In genomic region chr19:56353689-56354088, GRCm38 (mm10) we compare ENCODE assay signal across 24 mouse cellular contexts. TPM values are rescaled to one million over a fixed set of nuclear protein-coding genes. Genes with fewer than 3 reads are reported as not detected.
DNase-seq lines count a peak whose midpoint lies in the region; ATAC-seq and TF ChIP-seq lines count a peak whose summit lies in the region.
"Had no signal": no experiment of that assay in that cellular context is flagged by ENCODE, and none has a peak within 500 bp of the region (broad histone marks: within the 10 kb centered on the region; RNA-seq: fewer than 3 reads in every experiment).

No protein-coding gene starts in this region.

- H3K4me1 ChIP-seq in kidney, adult 2 months (ENCODE audit: control insufficient read depth, insufficient read depth, low read length) = no peaks in the 10 kb centered on the region
- 0 out of 2 replicates have a peak, but pooled peaks cover 6% of the 10 kb centered on the region for H3K4me1 ChIP-seq in kidney, embryonic 16.5 days (ENCODE audit: insufficient read depth, low read length)
- peaks cover 9% of the 10 kb centered on the region for H3K4me1 ChIP-seq in forebrain, embryonic 14.5 days (ENCODE audit: control insufficient read depth, insufficient read depth, low read length)

- no peak for TF ChIP-seq POLR2A in kidney, adult 2 months (IDR thresholded peaks at IDR 0.05; ENCODE audit: low read depth, low read length)

- H3K27ac ChIP-seq in kidney, adult 2 months (ENCODE audit: insufficient read depth, low read depth, low read length) = no peak overlapping the region
- H3K27ac ChIP-seq in kidney, embryonic 16.5 days (ENCODE audit: low read length) = no peak overlapping the region
- H3K27ac ChIP-seq in forebrain, embryonic 14.5 days (ENCODE audit: low read depth, low read length) = no peak overlapping the region
- H3K27ac ChIP-seq: forebrain, embryonic 10.5 days; forebrain, embryonic 13.5 days; heart, adult 2 months; heart, embryonic 10.5 days; heart, embryonic 13.5 days; hindbrain, embryonic 12.5 days; hindbrain, embryonic 15.5 days had no signal

- H3K9ac ChIP-seq in kidney, embryonic 16.5 days (replicated peaks; ENCODE audit: low read length) = no peak overlapping the region
- H3K9ac ChIP-seq in forebrain, embryonic 14.5 days (ENCODE audit: low read length) = no peak overlapping the region
- H3K9ac ChIP-seq: forebrain, embryonic 13.5 days; forebrain, postnatal 0 days; heart, embryonic 13.5 days; hindbrain, embryonic 12.5 days; hindbrain, embryonic 15.5 days had no signal

- H3K4me3 ChIP-seq in kidney, adult 2 months (ENCODE audit: insufficient read depth, low read depth, low read length) = no peak overlapping the region
- H3K4me3 ChIP-seq in kidney, embryonic 16.5 days (ENCODE audit: low read length) = no peak overlapping the region
- no peak overlapping the region for H3K4me3 ChIP-seq in forebrain, embryonic 14.5 days (ENCODE audit: low read depth, low read length)
- H3K4me3 ChIP-seq: forebrain, embryonic 10.5 days; forebrain, embryonic 13.5 days; heart, adult 2 months; heart, embryonic 10.5 days; heart, embryonic 13.5 days; hindbrain, embryonic 12.5 days; hindbrain, embryonic 15.5 days had no signal

- no peaks in the 10 kb centered on the region for H3K9me3 ChIP-seq in kidney, embryonic 16.5 days (ENCODE audit: low read length)
- H3K9me3 ChIP-seq in forebrain, embryonic 14.5 days (replicated peaks; ENCODE audit: control insufficient read depth, low read length) = no peaks in the 10 kb centered on the region
- H3K9me3 ChIP-seq: heart, embryonic 10.5 days; hindbrain, embryonic 12.5 days; hindbrain, embryonic 15.5 days had no signal

- CTCF ChIA-PET in Patski (lab: Charles Lee) = no interaction called here

- peak; percentile 44; the same call in 1 of the 2 replicates for ATAC-seq in kidney, embryonic 16.5 days (ENCODE audit: low FRiP score, low TSS enrichment)
- ATAC-seq in Patski = peak; percentile 66
- ATAC-seq in activated CD4-positive, CD25-positive, alpha-beta regulatory T cell, adult 4 months = no peak
- ATAC-seq in forebrain, embryonic 14.5 days = no peak
- ATAC-seq: forebrain, embryonic 13.5 days; forebrain, postnatal 0 days had no signal

- POLR2A ChIA-PET in Patski (lab: Charles Lee) = interaction anchor here (0.6 kb wide), 2 partner anchors 12 to 35 kb away, joined by 3 read pairs; no protein-coding TSS in a partner anchor

- peak; percentile 32 for DNase-seq in kidney, adult 2 months
- DNase-seq in kidney, postnatal 14 days = no peak
- DNase-seq in kidney, adult 18-20 months = no peak
- DNase-seq in 3134 (ENCODE audit: extremely low read depth, insufficient read length, low spot score) (peak; percentile 85), Patski (ENCODE audit: low read depth, low spot score) (peak; percentile 68)
- no peak for DNase-seq in forebrain, embryonic 14.5 days (ENCODE audit: low spot score)
- DNase-seq: adrenal gland, adult 2 months; adrenal gland, postnatal 14 days; cerebellum, adult 11-12 months; cerebellum, adult 8-10 months; cerebellum, postnatal 10 days; forebrain, postnatal 0 days; gastrocnemius, postnatal 10 days; gastrocnemius, postnatal 36 days; heart, adult 2 months had no signal

- no peaks in the 10 kb centered on the region for H3K27me3 ChIP-seq in kidney, adult 2 months (replicated peaks; ENCODE audit: control insufficient read depth, insufficient read depth, low read length)
- H3K27me3 ChIP-seq in kidney, embryonic 16.5 days (ENCODE audit: insufficient read depth, low read length) = no peaks in the 10 kb centered on the region
- H3K27me3 ChIP-seq in Patski = no peaks in the 10 kb centered on the region
- H3K27me3 ChIP-seq in forebrain, embryonic 14.5 days (replicated peaks; ENCODE audit: control insufficient read depth, insufficient read depth, low read length) = no peaks in the 10 kb centered on the region
- H3K27me3 ChIP-seq: forebrain, embryonic 13.5 days; heart, embryonic 13.5 days; hindbrain, embryonic 15.5 days had no signal

- in situ Hi-C loops in Patski (cut with MboI; ENCODE audit: low pct_unique_long_range_greater_than_20kb) = no loop called here

- no peak for TF ChIP-seq CTCF in kidney, adult 2 months (conservative IDR thresholded peaks at IDR 0.05; ENCODE audit: insufficient read depth, insufficient read length, low read depth, low read length)
- no peak for TF ChIP-seq CTCF in Patski (IDR thresholded peaks at IDR 0.05)

- 40% methylated on average over 10 of the region's 10 CpGs for WGBS in kidney, adult 2 months
- WGBS in kidney, embryonic 16.5 days = 56% methylated on average over 10 of the region's 10 CpGs
- 86% methylated on average over 10 of the region's 10 CpGs for WGBS in forebrain, embryonic 14.5 days

- no peak overlapping the region for H3K4me2 ChIP-seq in kidney, embryonic 16.5 days (replicated peaks; ENCODE audit: low read depth, low read length)
- H3K4me2 ChIP-seq in forebrain, embryonic 14.5 days (ENCODE audit: low read length) = no peak overlapping the region
- H3K4me2 ChIP-seq: forebrain, embryonic 13.5 days; heart, embryonic 13.5 days; hindbrain, embryonic 12.5 days; hindbrain, embryonic 15.5 days had no signal

- no peaks in the 10 kb centered on the region for H3K36me3 ChIP-seq in kidney, adult 2 months (ENCODE audit: control insufficient read depth, insufficient read depth, low read length)
- no peaks in the 10 kb centered on the region for H3K36me3 ChIP-seq in kidney, embryonic 16.5 days (ENCODE audit: insufficient read depth, low read length)
- H3K36me3 ChIP-seq in forebrain, embryonic 14.5 days (ENCODE audit: control insufficient read depth, insufficient read depth, low read length) = no peaks in the 10 kb centered on the region
- H3K36me3 ChIP-seq: forebrain, embryonic 10.5 days; hindbrain, embryonic 12.5 days; hindbrain, embryonic 15.5 days had no signal

RNA-seq across cellular contexts. Expression of gene Nrap, which starts 36.1 kb away (rescaled TPM):
- 1.1 and 5.0 TPM in 2 replicates for polyA plus RNA-seq in kidney, adult 2 months (2012; rRNA removed)
- polyA plus RNA-seq in kidney, embryonic 16.5 days (2015; fragmentation: Nextera tagmentation; extraction: Ambion mirVana) = 0.36 and 0.37 TPM in 2 replicates
- 10.8 TPM for polyA plus RNA-seq in Patski (2021)
- polyA plus RNA-seq in activated CD4-positive, CD25-positive, alpha-beta regulatory T cell, adult 4 months (2017; shearing (Covaris generic)) = not detected
- 0.14 and 0.55 TPM in 2 replicates for polyA plus RNA-seq in forebrain, embryonic 14.5 days (2014; fragmentation: Nextera tagmentation; extraction: Ambion mirVana)
- polyA plus RNA-seq: adrenal gland, adult 2 months; embryonic facial prominence, embryonic 11.5 days had no signal

RNA-seq across cellular contexts. Expression of gene Casp7, which starts 43.2 kb away (rescaled TPM):
- 12.0 and 12.4 TPM in 2 replicates for polyA plus RNA-seq in kidney, adult 2 months (2012; rRNA removed)
- 26.6 and 27.2 TPM in 2 replicates for polyA plus RNA-seq in kidney, embryonic 16.5 days (2015; fragmentation: Nextera tagmentation; extraction: Ambion mirVana)
- polyA plus RNA-seq in Patski (2021) = 20.5 TPM
- 10 to 100 TPM; 33.2 to 39.9 TPM for polyA plus RNA-seq in activated CD4-positive, CD25-positive, alpha-beta regulatory T cell, adult 4 months (2017; shearing (Covaris generic))
- polyA plus RNA-seq in forebrain, embryonic 14.5 days (2014; fragmentation: Nextera tagmentation; extraction: Ambion mirVana) = 13.1 and 17.4 TPM in 2 replicates

Comparison
In these comparisons a context has a peak if more than half of its experiments do, and no peak if none do; other contexts are left out.
1. DNase-seq: peak in kidney, adult 2 months (single experiment), 3134 (single experiment) and Patski (single experiment); none in kidney, postnatal 14 days (single experiment), kidney, adult 18-20 months (single experiment) and forebrain, embryonic 14.5 days (single experiment).
2. ATAC-seq: peak in kidney, embryonic 16.5 days (single experiment) and Patski (single experiment); none in activated CD4-positive, CD25-positive, alpha-beta regulatory T cell, adult 4 months (single experiment) and forebrain, embryonic 14.5 days (single experiment).